Mouse (Mus musculus) kidney, postnatal 0 days (tissue): ENCODE results near the gene Btn1a1. TPM values are rescaled to one million over a fixed set of nuclear protein-coding genes. Genes with fewer than 3 reads are reported as not detected.
A peak's percentile ranks its signal among the peaks of the same experiment; 100 is the strongest.

Experiments
- ATAC-seq: fragments of 200-750 bp; cut with Nextera tagmentation; replicated peaks from 2 replicates; pipeline ENCODE4 v1.8.0; 2017; ENCODE audit warnings: low read depth, moderate number of reproducible peaks, moderate TSS enrichment, moderate library complexity; ENCODE audit not compliant: low FRiP score
- DNase-seq: peaks from one replicate; pipeline ENCODE4 v3.0.0-alpha.2; 2016; ENCODE audit warnings: low spot score
- H3K27ac ChIP-seq: fragments of 300-500 bp; sonication (generic); 2 replicates; pipeline ENCODE4 v1.5.1; 2014; ENCODE audit warnings: mild to moderate bottlenecking
- H3K27me3 ChIP-seq: fragments of 300-500 bp; sonication (generic); 2 replicates; pipeline ENCODE4 v1.6.1; 2014; ENCODE audit warnings: low read length, mixed read lengths; ENCODE audit not compliant: insufficient read depth
- H3K36me3 ChIP-seq: fragments of 300-500 bp; sonication (generic); 2 replicates; pipeline ENCODE4 v1.6.1; 2014; ENCODE audit warnings: low read length, mixed read lengths; ENCODE audit not compliant: insufficient read depth
- H3K4me1 ChIP-seq: fragments of 300-500 bp; sonication (generic); replicated peaks from 2 replicates; pipeline ENCODE4 v1.6.1; 2014; ENCODE audit warnings: antibody characterized with exemption, low read length, mixed read lengths; ENCODE audit not compliant: insufficient read depth
- H3K4me2 ChIP-seq: fragments of 300-500 bp; sonication (generic); 2 replicates; pipeline ENCODE4 v1.6.1; 2014; ENCODE audit warnings: mild to moderate bottlenecking, low read length, moderate library complexity, mixed read lengths
- H3K4me3 ChIP-seq: fragments of 300-500 bp; sonication (generic); replicated peaks from 2 replicates; pipeline ENCODE4 v1.5.1; 2014; ENCODE audit warnings: low read depth, low read length
- H3K9ac ChIP-seq: fragments of 300-500 bp; sonication (generic); 2 replicates; pipeline ENCODE4 v1.6.1; 2014; ENCODE audit warnings: low read depth, low read length
- H3K9me3 ChIP-seq: fragments of 300-500 bp; sonication (generic); replicated peaks from 2 replicates; pipeline ENCODE4 v1.6.1; 2016; ENCODE audit warnings: low read length, inconsistent platforms, mixed read lengths
- CTCF ChIP-seq: IDR thresholded peaks from 2 replicates; pipeline ENCODE4 v1.5.1; 2016; ENCODE audit warnings: antibody characterized with exemption, low read depth, mild to moderate bottlenecking, moderate library complexity
- WGBS: fragments of 180-500 bp; shearing (Covaris S2); extraction: QIAGEN DNeasy Blood & Tissue Kit; methylation state at CpG from one replicate; pipeline ENCODE4 v1.1.7; 2014; 5-methylcytosine and 5-hydroxymethylcytosine counted together
- polyA plus RNA-seq: library from polyadenylated mRNA; unstranded; fragments of >200 nt; fragmentation: Nextera tagmentation; extraction: Ambion mirVana; gene quantifications from 2 replicates; pipeline ENCODE4 v1.2.1, GENCODE M21; 2015

The Btn1a1 gene
- polyA plus RNA-seq, 1 experiment from 2014 or later, result not detected

GRCm38 (mm10) chr13:23505662-23506345, 40.1 kb upstream of the Btn1a1 start:
- 16% methylated on average over 14 of the region's 14 CpGs for WGBS
- Histone ChIP-seq H3K9me3 (no peaks in the 10 kb centered on the region), H3K27ac (no peak overlapping the region), H3K4me2 (peak overlapping the region; percentile 39), H3K4me1 (no peaks in the 10 kb centered on the region), H3K4me3 (peak overlapping the region; percentile 7; the same call in 1 of the 2 replicates), H3K9ac (peak overlapping the region; percentile 35; the same call in 1 of the 2 replicates), H3K36me3 (no peaks in the 10 kb centered on the region), H3K27me3 (no peaks in the 10 kb centered on the region)
- TF ChIP-seq CTCF, result no peak
- ATAC-seq, result no peak
- no peak for DNase-seq

- Histone ChIP-seq H3K27me3 (no peaks in the 10 kb centered on the region), H3K9me3 (no peaks in the 10 kb centered on the region), H3K27ac (no peak overlapping the region), H3K4me2 (no peak overlapping the region), H3K36me3 (no peaks in the 10 kb centered on the region), H3K4me1 (no peaks in the 10 kb centered on the region), H3K4me3 (no peak overlapping the region), H3K9ac (no peak overlapping the region)
- WGBS, result 5% methylated on average over 9 of the region's 9 CpGs
- ATAC-seq (no peak), DNase-seq (peak; percentile 65)
- no peak for TF ChIP-seq CTCF
Measured at GRCm38 (mm10) chr13:23503797-23504196, 38.1 kb upstream of the Btn1a1 start.

- Histone ChIP-seq H3K4me3 (no peak overlapping the region), H3K4me1 (0 out of 2 replicates have a peak, but pooled peaks cover 4% of the 10 kb centered on the region), H3K9ac (no peak overlapping the region), H3K27ac (no peak overlapping the region), H3K27me3 (no peaks in the 10 kb centered on the region), H3K36me3 (no peaks in the 10 kb centered on the region), H3K9me3 (no peaks in the 10 kb centered on the region), H3K4me2 (no peak overlapping the region)
- 66% methylated on average over 4 of the region's 4 CpGs for WGBS
- DNase-seq, result no peak
- no peak for ATAC-seq
- TF ChIP-seq CTCF, result no peak
Measured at GRCm38 (mm10) chr13:23502916-23503315, 37.2 kb upstream of the Btn1a1 start.

GRCm38 (mm10) chr13:23502031-23502567, 36.4 kb upstream of the Btn1a1 start:
- no peak overlapping the region for H3K4me3 ChIP-seq
- DNase-seq, result no peak
- H3K9ac ChIP-seq, result no peak overlapping the region
- 0 out of 2 replicates have a peak, but pooled peaks cover 4% of the 10 kb centered on the region for H3K4me1 ChIP-seq
- H3K27me3 ChIP-seq, result no peaks in the 10 kb centered on the region
- ATAC-seq, result no peak
- no peaks in the 10 kb centered on the region for H3K36me3 ChIP-seq
- no peak overlapping the region for H3K4me2 ChIP-seq
- H3K27ac ChIP-seq, result no peak overlapping the region
- H3K9me3 ChIP-seq, result no peaks in the 10 kb centered on the region
- WGBS, result 47% methylated on average over 9 of the region's 9 CpGs
- TF ChIP-seq CTCF, result no peak

GRCm38 (mm10) chr13:23501511-23501910, 35.8 kb upstream of the Btn1a1 start:
- no peaks in the 10 kb centered on the region for H3K36me3 ChIP-seq
- no peak overlapping the region for H3K4me2 ChIP-seq
- 34% methylated on average over 5 of the region's 5 CpGs for WGBS
- ATAC-seq (no peak), DNase-seq (no peak)
- no peak overlapping the region for H3K27ac ChIP-seq
- no peaks in the 10 kb centered on the region for H3K9me3 ChIP-seq
- H3K9ac ChIP-seq, result no peak overlapping the region
- H3K4me1 ChIP-seq, result 0 out of 2 replicates have a peak, but pooled peaks cover 4% of the 10 kb centered on the region
- no peak for TF ChIP-seq CTCF
- H3K27me3 ChIP-seq, result no peaks in the 10 kb centered on the region
- H3K4me3 ChIP-seq, result no peak overlapping the region

GRCm38 (mm10) chr13:23500424-23501200, 34.9 kb upstream of the Btn1a1 start:
- H3K4me2 ChIP-seq, result no peak overlapping the region
- H3K27me3 ChIP-seq, result no peaks in the 10 kb centered on the region
- DNase-seq (no peak), ATAC-seq (0 out of 2 replicates have a peak, but pooled peaks have one; percentile 58)
- H3K9me3 ChIP-seq, result no peaks in the 10 kb centered on the region
- no peaks in the 10 kb centered on the region for H3K36me3 ChIP-seq
- no peak overlapping the region for H3K4me3 ChIP-seq
- WGBS, result 4% methylated on average over 17 of the region's 17 CpGs
- 0 out of 2 replicates have a peak, but pooled peaks cover 4% of the 10 kb centered on the region for H3K4me1 ChIP-seq
- H3K9ac ChIP-seq, result no peak overlapping the region
- no peak overlapping the region for H3K27ac ChIP-seq
- TF ChIP-seq CTCF, result no peak
